Mouse (Mus musculus): ENCODE measurements around the gene Dlgap4.

The Dlgap4 gene

GRCm38 (mm10) chr2:156658751-156659150 is 45.2 kb downstream of the Dlgap4 start:
- WGBS = 38% methylated on average over 7 of the region's 7 CpGs

- 59% methylated on average over 6 of the region's 6 CpGs for WGBS
These were observed 46.5 kb downstream of the Dlgap4 start for GRCm38 (mm10) chr2:156659981-156660380.

GRCm38 (mm10) chr2:156663162-156663561 is 49.7 kb downstream of the Dlgap4 start:
- WGBS = 72% methylated on average over 10 of the region's 10 CpGs

GRCm38 (mm10) chr2:156664407-156664806 is 50.9 kb downstream of the Dlgap4 start:
- 18% methylated on average over 5 of the region's 5 CpGs for whole genome bisulfite sequencing

GRCm38 (mm10) chr2:156664993-156665518 is 51.6 kb downstream of the Dlgap4 start:
- 30% methylated on average over 8 of the region's 8 CpGs for WGBS

- 32% methylated on average over 13 of the region's 13 CpGs for WGBS
These were observed 52.2 kb downstream of the Dlgap4 start for GRCm38 (mm10) chr2:156665620-156666196.

GRCm38 (mm10) chr2:156666231-156666630 is 52.7 kb downstream of the Dlgap4 start:
- WGBS = 11% methylated on average over 12 of the region's 12 CpGs

- WGBS = 64% methylated on average over 5 of the region's 5 CpGs
These were observed 53.8 kb downstream of the Dlgap4 start for GRCm38 (mm10) chr2:156667290-156667689.

- WGBS = 64% methylated on average over 6 of the region's 6 CpGs
These were observed 55.1 kb downstream of the Dlgap4 start for GRCm38 (mm10) chr2:156668625-156669024.

- WGBS = 39% methylated on average over 10 of the region's 10 CpGs
These were observed 59.8 kb downstream of the Dlgap4 start for GRCm38 (mm10) chr2:156673307-156673706.

GRCm38 (mm10) chr2:156673881-156674669 is 60.6 kb downstream of the Dlgap4 start:
- 44% methylated on average over 8 of the region's 8 CpGs for WGBS

GRCm38 (mm10) chr2:156676885-156677284 is 63.4 kb downstream of the Dlgap4 start:
- 55% methylated on average over 6 of the region's 6 CpGs for WGBS

GRCm38 (mm10) chr2:156678112-156678511 is 64.6 kb downstream of the Dlgap4 start:
- 72% methylated on average over 4 of the region's 4 CpGs for WGBS

- WGBS = 29% methylated on average over 12 of the region's 12 CpGs
These were observed 69.5 kb downstream of the Dlgap4 start for GRCm38 (mm10) chr2:156682965-156683364.

- WGBS = 54% methylated on average over 14 of the region's 14 CpGs
These were observed 72.5 kb downstream of the Dlgap4 start for GRCm38 (mm10) chr2:156685999-156686398.

- WGBS = 54% methylated on average over 4 of the region's 4 CpGs
These were observed 73.2 kb downstream of the Dlgap4 start for GRCm38 (mm10) chr2:156686754-156687153.

GRCm38 (mm10) chr2:156688604-156689003 is 75.1 kb downstream of the Dlgap4 start:
- 17% methylated on average over 14 of the region's 14 CpGs for WGBS

- 59% methylated on average over 2 of the region's 2 CpGs for WGBS
These were observed 77.3 kb downstream of the Dlgap4 start for GRCm38 (mm10) chr2:156690833-156691232.

- WGBS = 79% methylated on average over 9 of the region's 9 CpGs
These were observed 78.2 kb downstream of the Dlgap4 start for GRCm38 (mm10) chr2:156691746-156692145.

- 60% methylated on average over 11 of the region's 11 CpGs for WGBS
These were observed 79.8 kb downstream of the Dlgap4 start for GRCm38 (mm10) chr2:156693241-156693807.

GRCm38 (mm10) chr2:156697261-156697660 is 83.8 kb downstream of the Dlgap4 start:
- WGBS = 44% methylated on average over 8 of the region's 8 CpGs

- WGBS = 75% methylated on average over 9 of the region's 9 CpGs
These were observed 84.7 kb downstream of the Dlgap4 start for GRCm38 (mm10) chr2:156698168-156698567.

- WGBS = 20% methylated on average over 6 of the region's 6 CpGs
These were observed 92.0 kb downstream of the Dlgap4 start for GRCm38 (mm10) chr2:156705473-156705872.
